Mouse (Mus musculus) central nervous system, embryonic 18 days (tissue): ENCODE measurements around the gene Il17f. TPM values are rescaled to one million over a fixed set of nuclear protein-coding genes. Genes with fewer than 3 reads are reported as not detected.

Experiments used
- polyA plus RNA-seq: library from polyadenylated mRNA; depleted of rRNA; stranded (reverse); fragments of >200 nt; gene quantifications from 2 replicates; pipeline ENCODE4 v1.2.3, GENCODE M21; 2012; rRNA removed

Gene Il17f
- 0.16 and 0.32 TPM in 2 replicates for polyA plus RNA-seq

GRCm38 (mm10) chr1:20790517-20790916 lies at the start of gene Il17f:
Gene Il17f (minus strand): TSS chr1:20790617.

GRCm38 (mm10) chr1:20819771-20820605 lies 29.6 kb upstream of the Il17f start, which contains the start of gene Mcm3:
Gene Mcm3 (minus strand): TSS chr1:20820312.

GRCm38 (mm10) chr1:20730903-20731302 lies 59.5 kb downstream of the Il17f start, which contains the start of gene Il17a:
Gene Il17a (plus strand): TSS chr1:20730905.

Other genes with a start within 250 kb of the Il17f start
- 0.03 and 0.04 TPM in 2 replicates for gene Pkhd1, start 172.6 kb downstream of the Il17f start, polyA plus RNA-seq
- not detected in 2 replicates for gene Il17a, start 59.7 kb downstream of the Il17f start, polyA plus RNA-seq
- gene Mcm3, start 29.7 kb upstream of the Il17f start, polyA plus RNA-seq, result 10.2 and 11.5 TPM in 2 replicates
- 19.7 and 23.0 TPM in 2 replicates for gene Paqr8, start 100.0 kb upstream of the Il17f start, polyA plus RNA-seq
- gene Efhc1, start 161.0 kb upstream of the Il17f start, polyA plus RNA-seq, result 1.3 and 2.4 TPM in 2 replicates